Mouse (Mus musculus) thymus, postnatal 0 days (tissue): ENCODE data around the gene Gamt. TPM values are rescaled to one million over a fixed set of nuclear protein-coding genes. Genes with fewer than 3 reads are reported as not detected.
A peak's percentile ranks its signal among the peaks of the same experiment; 100 is the strongest.

Experiments
- DNase-seq: peaks from one replicate; pipeline ENCODE4 v3.0.0-alpha.2; 2015; ENCODE audit warnings: low spot score
- polyA plus RNA-seq: library from polyadenylated mRNA; unstranded; fragments of >200 nt; fragmentation: Nextera tagmentation; extraction: Ambion mirVana; gene quantifications from 2 replicates; pipeline ENCODE4 v1.2.1, GENCODE M21; 2015

The Gamt gene
- polyA plus RNA-seq, 1 experiment from 2014 or later, result 5.5 TPM

- no peak for DNase-seq
Measured at GRCm38 (mm10) chr10:80288097-80288496, 27.3 kb upstream of the Gamt start.

GRCm38 (mm10) chr10:80285222-80286070 is 24.6 kb upstream of the Gamt start:
- DNase-seq, result no peak

- no peak for DNase-seq
Measured at GRCm38 (mm10) chr10:80282481-80283441, 21.9 kb upstream of the Gamt start.

- no peak for DNase-seq
Measured at GRCm38 (mm10) chr10:80281921-80282371, 21.1 kb upstream of the Gamt start.

- DNase-seq, result no peak
Measured at GRCm38 (mm10) chr10:80281304-80281703, 20.5 kb upstream of the Gamt start.

GRCm38 (mm10) chr10:80279273-80279672 is 18.5 kb upstream of the Gamt start:
- DNase-seq, result no peak

GRCm38 (mm10) chr10:80278390-80278789 is 17.6 kb upstream of the Gamt start:
- DNase-seq, result no peak

GRCm38 (mm10) chr10:80276238-80276637 is 15.4 kb upstream of the Gamt start:
- DNase-seq, result no peak

GRCm38 (mm10) chr10:80273847-80274246 is 13.0 kb upstream of the Gamt start:
- DNase-seq, result no peak

GRCm38 (mm10) chr10:80271870-80272585 is 11.2 kb upstream of the Gamt start:
- no peak for DNase-seq

- peak; percentile 39 for DNase-seq
Measured at GRCm38 (mm10) chr10:80271186-80271843, 10.5 kb upstream of the Gamt start.

- no peak for DNase-seq
Measured at GRCm38 (mm10) chr10:80270734-80271181, 9.9 kb upstream of the Gamt start.

- DNase-seq, result no peak
Measured at GRCm38 (mm10) chr10:80270099-80270498, 9.3 kb upstream of the Gamt start.

GRCm38 (mm10) chr10:80265149-80265486 is 4.3 kb upstream of the Gamt start:
- no peak for DNase-seq

GRCm38 (mm10) chr10:80264341-80265148 is 3.7 kb upstream of the Gamt start:
- DNase-seq, result peak; percentile 100

GRCm38 (mm10) chr10:80262776-80263365 is 2.1 kb upstream of the Gamt start:
- no peak for DNase-seq

- DNase-seq, result no peak
Measured at GRCm38 (mm10) chr10:80262169-80262568, 1.4 kb upstream of the Gamt start.

- peak; percentile 58 for DNase-seq
Measured at GRCm38 (mm10) chr10:80261585-80261968, 765 bp upstream of the Gamt start.

GRCm38 (mm10) chr10:80259861-80260641 is 761 bp downstream of the Gamt start:
- DNase-seq, result no peak
